Mouse (Mus musculus): Measurements from ENCODE around the gene Lrp5. TPM values are rescaled to one million over a fixed set of nuclear protein-coding genes. Genes with fewer than 3 reads are reported as not detected.

The Lrp5 gene
- total and polyA plus RNA-seq, 3 experiments: 16.1 to 31.9 TPM; not detected in 1

GRCm38 (mm10) chr19:3612534-3613273, 73.7 kb downstream of the Lrp5 start:
- no peaks in the 10 kb centered on the region for H3K9me3 ChIP-seq (replicated peaks; ENCODE audit: insufficient read depth, low read length)

GRCm38 (mm10) chr19:3611730-3612129, 74.6 kb downstream of the Lrp5 start:
- Histone ChIP-seq H3K79me2 (ENCODE audit: control insufficient read depth, insufficient read depth, low read length, poor library complexity) (no peaks in the 10 kb centered on the region), H3K9ac (ENCODE audit: control insufficient read depth, low read depth, low read length, poor library complexity, severe bottlenecking) (no peak overlapping the region), H3K9me3 (replicated peaks; ENCODE audit: insufficient read depth, low read length) (no peaks in the 10 kb centered on the region), H3K4me1 (ENCODE audit: control insufficient read depth in 1 of 2, insufficient read depth in 2 of 2, low read length in 2 of 2) (peaks cover 0 to 6% of the 10 kb centered on the region in 2 experiments; a peak in 1 of 4 replicates), H3K27me3 (ENCODE audit: control insufficient read depth in 1 of 2, insufficient read depth in 2 of 2, low read length in 2 of 2) (no peaks in the 10 kb centered on the region), H3K27ac (ENCODE audit: control insufficient read depth, low read depth, low read length) (no peak overlapping the region), H3K36me3 (ENCODE audit: control insufficient read depth in 1 of 2, insufficient read depth in 2 of 2, low read length in 2 of 2) (peaks cover 0 to 2% of the 10 kb centered on the region in 2 experiments; a peak in 1 of 4 replicates), H3K4me3 (ENCODE audit: control insufficient read depth in 1 of 2, insufficient read depth in 1 of 2, low read depth in 2 of 2, low read length in 2 of 2) (no peak overlapping the region)
- DNase-seq (ENCODE audit: low read depth, low spot score): no peak
- TF ChIP-seq EP300 (IDR thresholded peaks at IDR 0.05; ENCODE audit: low read depth in 1 of 2, low read length in 2 of 2) (no peak), TBP (IDR thresholded peaks at IDR 0.05; ENCODE audit: low read depth, low read length) (no peak), POLR2A (IDR thresholded peaks at IDR 0.05; ENCODE audit: control insufficient read depth in 1 of 2, insufficient read depth in 1 of 2, low read depth in 1 of 2, low read length in 2 of 2, poor library complexity in 1 of 2) (no peak), NRF1 (IDR thresholded peaks at IDR 0.05; ENCODE audit: insufficient read depth, low read depth, low read length, poor library complexity, severe bottlenecking) (no peak)

More at GRCm38 (mm10) chr19:3612534-3613273, 73.7 kb downstream of the Lrp5 start:
- Histone ChIP-seq H3K4me3 (ENCODE audit: control insufficient read depth in 1 of 2, insufficient read depth in 1 of 2, low read depth in 2 of 2, low read length in 2 of 2) (no peak overlapping the region), H3K27me3 (ENCODE audit: control insufficient read depth in 1 of 2, insufficient read depth in 2 of 2, low read length in 2 of 2) (no peaks in the 10 kb centered on the region), H3K79me2 (ENCODE audit: control insufficient read depth, insufficient read depth, low read length, poor library complexity) (no peaks in the 10 kb centered on the region), H3K9ac (ENCODE audit: control insufficient read depth, low read depth, low read length, poor library complexity, severe bottlenecking) (no peak overlapping the region), H3K36me3 (ENCODE audit: control insufficient read depth in 1 of 2, insufficient read depth in 2 of 2, low read length in 2 of 2) (peaks cover 0 to 2% of the 10 kb centered on the region in 2 experiments; a peak in 1 of 4 replicates), H3K4me1 (ENCODE audit: control insufficient read depth in 1 of 2, insufficient read depth in 2 of 2, low read length in 2 of 2) (peaks cover 0 to 6% of the 10 kb centered on the region in 2 experiments; a peak in 1 of 4 replicates), H3K27ac (ENCODE audit: control insufficient read depth, low read depth, low read length) (no peak overlapping the region)
- TF ChIP-seq RCOR1 (IDR thresholded peaks at IDR 0.05; ENCODE audit: low read depth, low read length): no peak
- TF ChIP-seq POLR2AphosphoS5 (IDR thresholded peaks at IDR 0.05; ENCODE audit: borderline replicate concordance, low read depth, low read length): no peak
- TF ChIP-seq RAD21 (IDR thresholded peaks at IDR 0.05; ENCODE audit: low read depth, low read length): no peak
- no peak for TF ChIP-seq GATA1 (IDR thresholded peaks at IDR 0.05; ENCODE audit: low read depth, low read length)
- no peak for TF ChIP-seq CHD1 (IDR thresholded peaks at IDR 0.05; ENCODE audit: low read depth, low read length)
- no peak for TF ChIP-seq MAX (IDR thresholded peaks at IDR 0.05; ENCODE audit: low read length)
- no peak for TF ChIP-seq MXI1 (IDR thresholded peaks at IDR 0.05; ENCODE audit: low read depth, low read length)
- no peak for TF ChIP-seq GABPA (IDR thresholded peaks at IDR 0.05; ENCODE audit: low read depth, low read length)
- TF ChIP-seq SIN3A (IDR thresholded peaks at IDR 0.05; ENCODE audit: low read length): no peak
- TF ChIP-seq CHD2 (IDR thresholded peaks at IDR 0.05; ENCODE audit: low read length): no peak
- no peak for TF ChIP-seq NELFE (IDR thresholded peaks at IDR 0.05; ENCODE audit: low read depth, low read length)
- TF ChIP-seq MEF2A (IDR thresholded peaks at IDR 0.05; ENCODE audit: extremely low read depth, insufficient replicate concordance, low read depth, low read length, poor library complexity, severe bottlenecking): no peak
- no peak for TF ChIP-seq ZMIZ1 (IDR thresholded peaks at IDR 0.05; ENCODE audit: low read depth, low read length)
- TF ChIP-seq TAL1 (IDR thresholded peaks at IDR 0.05; ENCODE audit: low read length): no peak
- no peak for DNase-seq (ENCODE audit: low read depth, low spot score)

Measured in MEL (cell line).